Mouse (Mus musculus): ENCODE measurements around the gene Tanc1. TPM values are rescaled to one million over a fixed set of nuclear protein-coding genes. Genes with fewer than 3 reads are reported as not detected.
A peak's percentile ranks its signal among the peaks of the same experiment; 100 is the strongest.

Tanc1 gene
- total and polyA plus RNA-seq, 2 experiments from 2014 or later, result 2.7 to 7.3 TPM

- TF ChIP-seq CTCF (IDR thresholded peaks at IDR 0.05), result no peak
- H3K4me1 ChIP-seq (ENCODE audit: insufficient read depth, low read length), result peaks cover 9% of the 10 kb centered on the region
- peak overlapping the region; percentile 33; the same call in 1 of the 2 replicates for H3K27ac ChIP-seq (ENCODE audit: low read depth, low read length)
- DNase-seq (ENCODE audit: low spot score), result no peak
- H3K27me3 ChIP-seq (ENCODE audit: insufficient read depth, low read length), result no peaks in the 10 kb centered on the region
- ATAC-seq (ENCODE audit: low FRiP score), result no peak
- no peak overlapping the region for H3K4me3 ChIP-seq (ENCODE audit: low read depth, low read length)
- no peak overlapping the region for H3K9ac ChIP-seq (replicated peaks; ENCODE audit: low read length, poor library complexity, severe bottlenecking)
- H3K4me2 ChIP-seq (ENCODE audit: low read depth, low read length, poor library complexity, severe bottlenecking), result no peak overlapping the region
- no peaks in the 10 kb centered on the region for H3K36me3 ChIP-seq (ENCODE audit: insufficient read depth, low read length)
- WGBS, result 74% methylated on average over 7 of the region's 7 CpGs
- no peaks in the 10 kb centered on the region for H3K9me3 ChIP-seq (ENCODE audit: low read length)
Measured at GRCm38 (mm10) chr2:59829718-59830117, 217.9 kb downstream of the Tanc1 start.

- whole genome bisulfite sequencing, result 21% methylated on average over 9 of the region's 9 CpGs
- Histone ChIP-seq H3K9me3 (ENCODE audit: low read length) (no peaks in the 10 kb centered on the region), H3K4me3 (ENCODE audit: low read depth, low read length) (no peak overlapping the region), H3K27ac (ENCODE audit: low read depth, low read length) (peak overlapping the region; percentile 33; the same call in 1 of the 2 replicates), H3K9ac (replicated peaks; ENCODE audit: low read length, poor library complexity, severe bottlenecking) (no peak overlapping the region), H3K36me3 (ENCODE audit: insufficient read depth, low read length) (no peaks in the 10 kb centered on the region), H3K4me2 (ENCODE audit: low read depth, low read length, poor library complexity, severe bottlenecking) (no peak overlapping the region), H3K4me1 (ENCODE audit: insufficient read depth, low read length) (peaks cover 9% of the 10 kb centered on the region), H3K27me3 (ENCODE audit: insufficient read depth, low read length) (no peaks in the 10 kb centered on the region)
- DNase-seq (ENCODE audit: low spot score), result peak; percentile 73
- peak; percentile 64 for TF ChIP-seq CTCF (IDR thresholded peaks at IDR 0.05)
- peak; percentile 65 for ATAC-seq (ENCODE audit: low FRiP score)
Measured at GRCm38 (mm10) chr2:59830151-59830550, 218.3 kb downstream of the Tanc1 start.

GRCm38 (mm10) chr2:59830940-59831339, 219.1 kb downstream of the Tanc1 start:
- peaks cover 9% of the 10 kb centered on the region for H3K4me1 ChIP-seq (ENCODE audit: insufficient read depth, low read length)
- H3K4me3 ChIP-seq (ENCODE audit: low read depth, low read length), result no peak overlapping the region
- no peaks in the 10 kb centered on the region for H3K27me3 ChIP-seq (ENCODE audit: insufficient read depth, low read length)
- 93% methylated on average over 5 of the region's 5 CpGs for WGBS
- TF ChIP-seq CTCF (IDR thresholded peaks at IDR 0.05), result no peak
- H3K9ac ChIP-seq (replicated peaks; ENCODE audit: low read length, poor library complexity, severe bottlenecking), result no peak overlapping the region
- ATAC-seq (ENCODE audit: low FRiP score) (no peak), DNase-seq (ENCODE audit: low spot score) (no peak)
- no peaks in the 10 kb centered on the region for H3K9me3 ChIP-seq (ENCODE audit: low read length)
- H3K27ac ChIP-seq (ENCODE audit: low read depth, low read length), result no peak overlapping the region
- 0 out of 2 replicates have a peak, but pooled peaks cover 3% of the 10 kb centered on the region for H3K36me3 ChIP-seq (ENCODE audit: insufficient read depth, low read length)
- no peak overlapping the region for H3K4me2 ChIP-seq (ENCODE audit: low read depth, low read length, poor library complexity, severe bottlenecking)

GRCm38 (mm10) chr2:59831831-59832230, 220.0 kb downstream of the Tanc1 start:
- no peak for TF ChIP-seq CTCF (IDR thresholded peaks at IDR 0.05)
- DNase-seq (ENCODE audit: low spot score), result no peak
- no peaks in the 10 kb centered on the region for H3K27me3 ChIP-seq (ENCODE audit: insufficient read depth, low read length)

GRCm38 (mm10) chr2:59838825-59839224, 227.0 kb downstream of the Tanc1 start:
- WGBS, result 86% methylated on average over 8 of the region's 8 CpGs
- ATAC-seq (ENCODE audit: low FRiP score) (no peak), DNase-seq (ENCODE audit: low spot score) (no peak)
- Histone ChIP-seq H3K9me3 (ENCODE audit: low read length) (no peaks in the 10 kb centered on the region), H3K36me3 (ENCODE audit: insufficient read depth, low read length) (peaks cover 5% of the 10 kb centered on the region; the same call in 1 of the 2 replicates), H3K4me3 (ENCODE audit: low read depth, low read length) (no peak overlapping the region), H3K9ac (replicated peaks; ENCODE audit: low read length, poor library complexity, severe bottlenecking) (no peak overlapping the region), H3K4me2 (ENCODE audit: low read depth, low read length, poor library complexity, severe bottlenecking) (no peak overlapping the region), H3K27me3 (ENCODE audit: insufficient read depth, low read length) (no peaks in the 10 kb centered on the region), H3K4me1 (ENCODE audit: insufficient read depth, low read length) (0 out of 2 replicates have a peak, but pooled peaks cover 5% of the 10 kb centered on the region), H3K27ac (ENCODE audit: low read depth, low read length) (no peak overlapping the region)
- TF ChIP-seq CTCF (IDR thresholded peaks at IDR 0.05), result no peak

More at GRCm38 (mm10) chr2:59831831-59832230, 220.0 kb downstream of the Tanc1 start:
- Histone ChIP-seq H3K4me1 (ENCODE audit: insufficient read depth, low read length) (peaks cover 9% of the 10 kb centered on the region), H3K9me3 (ENCODE audit: low read length) (no peaks in the 10 kb centered on the region), H3K9ac (replicated peaks; ENCODE audit: low read length, poor library complexity, severe bottlenecking) (no peak overlapping the region), H3K4me3 (ENCODE audit: low read depth, low read length) (no peak overlapping the region), H3K4me2 (ENCODE audit: low read depth, low read length, poor library complexity, severe bottlenecking) (no peak overlapping the region), H3K36me3 (ENCODE audit: insufficient read depth, low read length) (0 out of 2 replicates have a peak, but pooled peaks cover 3% of the 10 kb centered on the region), H3K27ac (ENCODE audit: low read depth, low read length) (no peak overlapping the region)
- WGBS, result 83% methylated on average over 7 of the region's 7 CpGs
- no peak for ATAC-seq (ENCODE audit: low FRiP score)

GRCm38 (mm10) chr2:59839755-59840154, 227.9 kb downstream of the Tanc1 start:
- WGBS, result 69% methylated on average over 2 of the region's 2 CpGs

More at GRCm38 (mm10) chr2:59839755-59840154, 227.9 kb downstream of the Tanc1 start:
- Histone ChIP-seq H3K4me1 (ENCODE audit: insufficient read depth, low read length) (0 out of 2 replicates have a peak, but pooled peaks cover 5% of the 10 kb centered on the region), H3K4me2 (ENCODE audit: low read depth, low read length, poor library complexity, severe bottlenecking) (no peak overlapping the region), H3K9me3 (ENCODE audit: low read length) (no peaks in the 10 kb centered on the region), H3K4me3 (ENCODE audit: low read depth, low read length) (no peak overlapping the region), H3K36me3 (ENCODE audit: insufficient read depth, low read length) (peaks cover 5% of the 10 kb centered on the region; the same call in 1 of the 2 replicates), H3K27me3 (ENCODE audit: insufficient read depth, low read length) (no peaks in the 10 kb centered on the region), H3K9ac (replicated peaks; ENCODE audit: low read length, poor library complexity, severe bottlenecking) (no peak overlapping the region), H3K27ac (ENCODE audit: low read depth, low read length) (peak overlapping the region; percentile 4; the same call in 1 of the 2 replicates)
- no peak for ATAC-seq (ENCODE audit: low FRiP score)
- DNase-seq (ENCODE audit: low spot score), result no peak
- TF ChIP-seq CTCF (IDR thresholded peaks at IDR 0.05), result no peak

All from midbrain, postnatal 0 days (tissue).